Mouse (Mus musculus): ENCODE data around the gene Qrfpr.
A peak's percentile ranks its signal among the peaks of the same experiment; 100 is the strongest.

The Qrfpr gene

DNA sequence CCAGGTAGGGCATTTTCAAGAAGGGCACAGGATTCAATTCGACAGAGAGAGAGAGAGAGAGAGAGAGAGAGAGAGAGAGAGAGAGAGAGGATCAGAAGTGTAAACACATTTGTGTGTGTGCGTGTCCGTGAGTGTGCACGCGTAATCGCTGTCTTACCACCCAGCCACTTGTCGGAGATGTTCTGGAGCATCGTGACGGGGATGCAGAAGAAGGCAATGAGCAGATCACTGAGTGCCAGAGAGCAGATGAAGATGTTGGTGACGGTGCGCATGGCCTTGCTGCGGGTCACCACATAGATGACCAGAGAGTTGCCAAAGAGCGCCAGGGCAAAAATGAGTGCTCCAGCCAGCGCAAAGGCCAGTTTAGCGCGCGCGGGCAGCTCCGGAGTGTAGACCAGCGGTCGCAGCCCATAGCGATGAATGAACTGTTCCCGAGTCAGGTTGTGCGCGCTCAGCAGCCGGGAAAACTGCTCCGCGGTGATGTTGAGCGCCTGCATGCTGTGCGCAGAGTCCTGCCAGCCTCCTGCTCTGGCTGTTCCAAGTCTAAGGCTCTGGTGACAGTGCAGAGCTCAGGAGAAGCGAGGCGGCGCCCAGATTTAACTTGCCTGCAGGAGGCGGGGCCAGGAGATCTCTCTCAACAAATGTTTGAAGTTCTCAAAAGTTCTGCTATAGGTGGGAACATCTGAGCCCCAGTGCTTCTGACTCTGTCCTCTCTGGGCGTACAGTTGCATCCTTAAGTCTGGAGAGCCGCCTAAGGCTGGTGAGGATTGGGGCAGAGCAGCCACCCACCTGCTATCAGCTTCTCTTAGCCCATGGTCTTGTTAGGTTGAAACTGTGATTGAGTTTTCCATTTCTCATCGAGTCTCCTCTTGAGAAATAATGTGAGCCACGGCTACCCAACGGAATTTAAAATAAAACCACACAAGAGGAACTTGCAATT is at the start of gene Qrfpr:
Gene Qrfpr (minus strand): TSS at position 571 of the 940 bp plus-strand sequence.
- DNase-seq (ENCODE audit: low spot score): peak; percentile 42

DNA sequence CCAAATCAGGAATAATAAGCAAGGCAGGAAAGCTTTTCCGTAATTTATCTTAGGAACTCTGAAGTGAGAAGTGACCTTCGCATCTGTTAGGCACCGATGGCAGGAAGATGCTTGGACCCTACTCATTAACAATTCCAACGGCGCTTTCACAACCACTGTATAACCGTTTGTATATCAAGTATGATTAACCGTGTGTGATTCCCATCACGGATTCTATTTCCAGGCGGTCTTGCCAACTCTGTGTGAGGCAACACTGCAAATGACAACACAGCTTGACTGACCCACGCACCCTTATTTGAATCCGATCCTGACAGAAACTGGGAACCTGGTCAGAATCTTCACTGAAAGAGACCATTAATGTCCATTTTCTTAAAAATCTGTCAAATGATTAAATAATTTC is 41.8 kb upstream of the Qrfpr start:
- DNase-seq (ENCODE audit: low spot score): no peak

DNA sequence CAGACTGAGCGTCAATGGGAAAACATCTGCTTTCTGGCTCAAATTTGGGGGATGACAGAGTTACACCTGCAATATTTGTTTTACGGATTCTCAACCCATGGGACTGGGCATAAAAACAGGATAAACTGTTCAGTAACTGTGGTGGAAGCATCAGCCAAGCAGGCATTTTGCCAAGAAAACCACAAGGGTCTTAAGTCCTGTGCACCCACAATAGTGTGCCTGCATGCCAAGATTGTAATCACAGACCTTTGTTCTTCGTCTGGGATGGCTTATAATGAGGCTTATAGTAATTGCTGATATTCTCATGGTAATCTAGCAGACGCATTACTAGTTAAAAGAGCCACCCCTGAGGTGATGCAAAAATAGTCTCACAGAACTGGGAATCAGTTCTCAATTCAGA is 41.2 kb upstream of the Qrfpr start:
- DNase-seq (ENCODE audit: low spot score): no peak

DNA sequence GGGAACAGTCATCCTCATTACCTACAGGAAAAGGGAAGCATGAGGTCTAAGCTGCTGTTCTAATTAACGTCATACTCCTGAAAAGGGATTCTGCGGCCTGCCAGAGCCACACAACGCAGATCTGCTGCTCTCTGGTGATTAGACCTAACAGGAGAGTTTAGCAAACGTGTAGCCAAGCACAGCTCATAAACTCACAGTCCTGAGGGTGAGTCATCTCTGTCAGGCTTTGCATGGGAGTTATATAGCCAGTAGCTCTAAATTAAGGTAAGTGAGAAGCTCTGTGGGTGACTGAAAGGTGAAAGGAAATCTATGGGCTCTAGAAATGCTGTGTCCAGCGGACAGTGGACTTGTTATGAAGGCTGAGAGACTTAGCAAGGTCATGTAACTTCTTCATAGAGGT is 28.5 kb upstream of the Qrfpr start:
- no peak for DNase-seq (ENCODE audit: low spot score)

DNA sequence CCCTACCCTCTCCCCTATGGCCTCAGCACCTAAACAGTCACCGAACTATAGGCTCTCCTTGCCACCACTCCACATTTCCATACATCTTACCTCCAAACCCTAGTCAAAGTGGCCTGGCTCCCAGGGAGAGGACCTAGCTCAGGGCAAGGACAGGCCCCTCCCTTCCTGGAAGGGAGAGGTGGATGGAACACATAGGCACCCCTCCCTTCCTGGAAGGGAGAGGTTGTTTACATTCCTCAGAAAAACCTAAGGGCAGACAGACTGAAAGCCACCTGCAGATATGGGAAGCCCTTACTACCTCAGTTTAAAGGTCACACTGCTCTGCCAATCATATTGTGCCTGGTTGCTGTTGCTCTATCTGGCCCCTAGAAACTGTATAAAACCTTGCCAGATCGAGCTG is 26.3 kb upstream of the Qrfpr start:
- no peak for DNase-seq (ENCODE audit: low spot score)

GRCm38 (mm10) chr3:36229941-36230340 is 7.8 kb upstream of the Qrfpr start:
- DNase-seq (ENCODE audit: low spot score): no peak

DNA sequence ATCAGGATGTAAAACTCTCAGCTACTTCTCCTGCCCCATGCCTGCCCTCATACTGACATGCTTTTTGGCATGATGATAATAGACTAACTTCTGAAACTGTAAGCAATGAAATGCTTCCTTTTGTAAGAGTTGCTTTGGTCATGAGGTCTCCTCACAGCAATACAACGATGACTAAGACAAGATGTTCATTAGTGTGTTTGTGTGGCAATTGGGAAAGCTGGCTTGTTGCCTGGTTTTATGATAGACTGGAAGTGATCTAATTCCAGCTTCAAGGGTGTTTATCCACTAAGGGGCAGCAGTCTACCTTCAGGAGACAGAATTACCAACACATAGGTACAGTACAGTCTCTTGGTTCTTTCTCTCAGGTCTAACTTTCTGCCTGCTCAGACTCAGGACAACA is 5.1 kb upstream of the Qrfpr start:
- DNase-seq (ENCODE audit: low spot score): no peak

- DNase-seq (ENCODE audit: low spot score): peak; percentile 51
Observed at GRCm38 (mm10) chr3:36223361-36223760, 1.2 kb upstream of the Qrfpr start.

- DNase-seq (ENCODE audit: low spot score): no peak
Observed at GRCm38 (mm10) chr3:36212758-36213157, 9.4 kb downstream of the Qrfpr start.

DNA sequence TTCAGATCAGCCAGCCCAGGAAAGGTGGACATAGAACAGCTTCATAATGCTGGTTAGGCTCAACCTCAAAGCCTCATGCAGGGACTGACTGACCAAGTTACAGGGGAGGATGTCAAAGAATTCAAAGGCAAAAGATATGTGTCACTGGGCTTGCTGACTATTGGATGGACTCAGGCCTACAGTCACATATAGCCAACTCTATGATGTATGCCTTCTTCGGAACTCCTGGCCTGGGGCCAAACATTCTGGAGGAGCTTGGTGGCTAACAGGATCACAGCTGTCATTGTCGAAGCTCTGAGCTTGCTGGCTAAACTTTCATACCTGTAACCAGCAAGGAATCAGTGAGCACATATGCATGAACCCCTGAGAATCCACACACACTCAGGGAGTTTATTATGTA is 11.2 kb downstream of the Qrfpr start:
- no peak for DNase-seq (ENCODE audit: low spot score)

GRCm38 (mm10) chr3:36209776-36210555 is 12.1 kb downstream of the Qrfpr start:
- DNase-seq (ENCODE audit: low spot score): peak; percentile 76

DNA sequence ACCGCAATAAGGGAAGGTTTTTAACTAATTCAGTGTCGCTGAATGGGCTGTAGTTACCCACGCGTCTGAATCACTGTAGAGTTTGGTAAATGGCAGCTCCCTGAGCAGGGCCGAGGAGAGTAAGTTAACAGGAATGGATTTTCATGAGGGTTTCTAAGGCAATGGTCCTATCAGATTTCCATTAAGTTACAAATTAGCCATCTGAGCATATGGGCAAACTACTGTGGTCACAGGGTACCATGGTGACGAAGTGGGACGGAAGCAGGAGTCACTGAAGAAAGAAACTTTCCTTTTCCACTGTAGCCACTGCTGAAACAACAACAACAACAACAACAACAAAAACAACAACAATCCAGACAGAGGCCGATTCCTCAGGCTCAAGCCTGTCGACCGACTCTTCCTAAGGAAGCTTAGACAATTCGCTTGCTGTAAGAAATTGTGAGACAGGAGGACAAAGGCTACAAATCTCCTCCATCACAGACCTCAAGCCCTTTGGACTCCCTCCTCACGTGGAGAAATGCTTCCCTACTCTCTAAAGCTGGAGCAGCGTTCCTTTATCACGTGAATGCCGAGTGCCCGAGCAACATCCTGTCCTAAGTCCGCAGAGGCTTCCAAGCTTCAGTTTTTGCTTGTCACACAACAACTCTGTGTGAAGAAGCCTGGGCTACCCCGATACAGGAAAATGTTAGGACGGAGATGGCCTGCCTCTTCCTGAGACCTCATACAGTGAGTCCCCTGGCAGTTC is 14.4 kb downstream of the Qrfpr start:
- no peak for DNase-seq (ENCODE audit: low spot score)

- DNase-seq (ENCODE audit: low spot score): no peak
Observed at GRCm38 (mm10) chr3:36202932-36203331, 19.2 kb downstream of the Qrfpr start.

GRCm38 (mm10) chr3:36201098-36201497 is 21.0 kb downstream of the Qrfpr start:
- DNase-seq (ENCODE audit: low spot score): no peak

- no peak for DNase-seq (ENCODE audit: low spot score)
Observed at GRCm38 (mm10) chr3:36189243-36189642, 32.9 kb downstream of the Qrfpr start.

DNA sequence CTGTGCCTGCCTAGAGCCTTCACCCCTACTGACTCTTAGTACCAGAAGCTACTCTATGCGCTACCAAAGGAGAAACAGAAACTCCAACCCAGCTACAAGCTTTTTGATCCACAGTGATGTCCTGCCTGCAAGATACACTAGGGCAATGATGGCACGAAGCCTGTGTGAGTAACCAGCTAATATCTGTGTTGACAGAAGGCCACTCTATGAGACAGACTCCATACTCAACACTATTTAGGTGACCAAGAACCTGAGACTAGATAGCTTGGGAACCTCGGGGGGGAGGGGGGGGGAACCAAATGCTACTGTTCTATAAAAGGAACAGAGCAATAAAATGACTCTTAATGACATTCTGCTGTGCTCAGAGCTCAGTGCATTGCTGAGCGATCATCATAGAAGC is 35.6 kb downstream of the Qrfpr start:
- DNase-seq (ENCODE audit: low spot score): no peak

DNA sequence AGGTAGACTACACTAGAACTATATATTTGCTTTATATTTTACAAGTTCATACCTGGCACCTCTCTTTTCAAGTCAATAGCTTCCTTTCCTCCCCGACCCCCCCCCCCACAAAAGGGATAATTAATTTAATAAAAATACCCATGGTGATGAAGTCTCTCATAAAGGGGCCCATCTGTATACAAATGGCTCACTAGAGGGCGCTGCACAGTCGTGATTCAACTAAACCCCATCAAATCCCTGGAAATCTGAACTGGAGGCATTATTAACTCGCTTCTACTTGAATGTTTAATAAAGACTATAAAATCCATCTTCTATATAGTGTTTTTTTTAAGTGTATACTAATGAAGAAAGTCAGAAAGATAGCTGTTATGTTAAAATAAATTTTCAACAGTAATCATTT is 40.6 kb downstream of the Qrfpr start:
- DNase-seq (ENCODE audit: low spot score): peak; percentile 86

- no peak for DNase-seq (ENCODE audit: low spot score)
Observed at GRCm38 (mm10) chr3:36173761-36174160, 48.4 kb downstream of the Qrfpr start.

DNA sequence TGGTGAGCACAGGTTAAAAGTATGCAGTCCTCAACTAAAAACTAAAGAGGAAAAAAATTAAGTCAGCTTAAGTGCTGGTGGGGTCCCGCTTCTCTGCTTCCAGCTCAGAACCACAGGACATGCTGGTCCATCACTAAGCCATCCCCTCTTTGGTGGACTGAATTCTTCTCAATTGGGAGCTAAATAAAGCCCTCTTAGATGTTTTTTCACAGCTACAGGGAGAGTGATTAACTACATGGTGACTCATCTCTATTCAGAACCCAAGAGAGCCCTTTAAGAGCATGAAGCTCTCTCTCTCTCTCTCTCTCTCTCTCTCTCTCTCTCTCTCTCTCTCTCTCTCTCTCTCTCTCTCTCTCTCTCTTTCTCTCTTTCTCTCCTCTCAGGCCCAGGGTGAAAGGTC is 50.8 kb downstream of the Qrfpr start:
- no peak for DNase-seq (ENCODE audit: low spot score)

GRCm38 (mm10) chr3:36170670-36171210 is 51.4 kb downstream of the Qrfpr start:
- DNase-seq (ENCODE audit: low spot score): no peak

GRCm38 (mm10) chr3:36155268-36155667 is 66.8 kb downstream of the Qrfpr start:
- peak; percentile 47 for DNase-seq (ENCODE audit: low spot score)

Measured in retina, embryonic 14.5 days (tissue).